Mouse (Mus musculus) layer of hippocampus, postnatal 14 days (tissue): ENCODE results near the gene Gins3. TPM values are rescaled to one million over a fixed set of nuclear protein-coding genes. Genes with fewer than 3 reads are reported as not detected.
"Not testable (repeated sequence)": the region's sequence is repeated elsewhere in the genome, so short reads cannot be mapped to it uniquely, and the experiment has no call there.

ENCODE experiments used
- DNase-seq, 2 experiments: peaks; one replicate each; pipeline ENCODE4 v3.0.0; 2021 to 2022; ENCODE audit warnings: low spot score in 2 of 2, mixed read lengths in 1 of 2
- long read RNA-seq, 2 experiments: library from polyadenylated mRNA; stranded (forward); transcript quantifications; one replicate each; pipeline ENCODE4 v2.0.0; 2021
- total RNA-seq, 2 experiments: library from RNA; stranded (reverse); gene quantifications; 2 replicates each; pipeline ENCODE4 v1.2.3; 2021

Gene Gins3
- total RNA-seq, result 1 to 10 TPM; 2.7 TPM
- long read RNA-seq, experiment 1, partial matches to known transcripts, result 0 of 4 reads
- long read RNA-seq, experiment 1, other reads (novel, unspliced or antisense), result 0 of 4 reads
- long read RNA-seq, experiment 2, partial matches to known transcripts, result 0 of 4 reads
- long read RNA-seq, experiment 2, other reads (novel, unspliced or antisense), result 0 of 4 reads

DNA sequence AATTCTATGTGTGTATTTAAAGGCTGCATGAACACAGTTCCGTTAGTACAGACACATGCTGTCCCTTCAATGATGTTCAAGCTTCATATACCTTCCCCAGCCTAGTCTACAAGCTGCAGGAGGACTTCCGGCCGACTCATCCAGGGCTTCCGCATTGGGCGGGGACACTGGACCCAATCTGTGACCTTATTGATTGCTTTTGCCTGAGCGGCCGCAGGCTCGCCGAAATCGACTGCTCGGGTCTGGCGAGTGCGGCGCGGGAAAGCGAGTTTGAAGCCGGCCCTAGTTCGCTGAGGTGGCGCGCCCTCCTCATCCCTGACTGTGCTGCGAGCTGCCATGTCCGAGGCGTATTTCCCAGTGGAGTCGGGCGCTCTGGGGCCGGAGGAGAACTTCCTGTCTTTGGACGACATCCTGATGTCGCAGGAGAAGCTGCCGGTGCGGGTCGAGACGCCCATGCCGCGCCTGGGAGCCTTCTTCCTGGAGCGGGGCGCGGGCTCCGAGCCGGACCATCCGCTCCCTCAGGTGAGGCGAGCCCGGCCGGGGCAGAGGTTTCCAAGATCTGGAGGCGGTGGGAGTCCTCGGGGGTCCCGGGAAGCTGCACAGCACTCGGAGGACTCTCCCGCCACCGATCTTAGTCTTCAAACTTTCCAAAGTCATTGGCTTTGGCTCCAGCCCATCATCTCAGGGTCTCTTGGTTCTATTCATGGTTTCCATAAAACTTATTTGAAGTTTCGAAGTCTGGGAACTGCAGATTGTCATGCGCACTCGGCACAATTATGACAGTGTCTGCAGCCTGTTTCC, at the start of gene Gins3:
Gene Gins3 (plus strand): TSS at position 192 of the 801 bp plus-strand sequence.
- DNase-seq, result peak; percentile 87 to 93

DNA sequence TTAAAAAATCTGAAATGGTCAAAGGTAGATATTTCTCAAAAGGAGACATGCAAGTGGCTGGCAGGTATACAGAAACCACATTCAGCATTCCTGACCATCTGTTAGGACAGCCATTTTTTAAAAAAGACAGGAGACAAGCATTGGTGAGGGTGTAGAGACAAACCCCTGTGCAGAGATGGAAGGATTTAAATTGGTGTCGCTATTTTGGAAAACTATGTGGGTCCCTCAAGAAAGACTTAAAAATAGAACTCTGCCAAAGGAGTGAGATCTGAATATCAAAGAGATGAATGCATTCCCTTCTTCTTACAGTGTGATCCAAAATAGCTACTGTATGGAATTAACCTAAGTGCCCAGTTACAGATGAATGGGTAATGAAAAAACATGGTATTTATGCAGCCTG, 45.9 kb upstream of the Gins3 start:
- DNase-seq, result no peak

DNA sequence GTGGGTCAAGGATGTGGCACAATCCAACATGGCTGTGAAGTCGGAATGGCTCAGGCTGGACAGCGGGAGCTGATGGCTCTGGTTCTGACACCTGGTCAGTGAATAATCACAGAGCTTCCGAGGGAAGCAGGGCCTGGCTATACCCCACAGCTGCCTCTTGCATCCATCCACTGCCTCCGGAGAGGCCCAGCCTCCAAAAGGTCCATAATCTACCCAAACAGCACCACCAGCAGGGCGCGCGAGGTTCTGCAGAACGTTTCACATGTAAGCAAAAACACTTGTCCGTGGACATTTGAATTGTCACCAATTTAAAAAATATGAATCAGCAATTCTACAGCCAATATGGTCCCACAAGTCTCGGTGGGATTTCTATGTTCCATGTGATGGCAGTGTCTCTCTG, 44.0 kb upstream of the Gins3 start:
- no peak for DNase-seq

DNA sequence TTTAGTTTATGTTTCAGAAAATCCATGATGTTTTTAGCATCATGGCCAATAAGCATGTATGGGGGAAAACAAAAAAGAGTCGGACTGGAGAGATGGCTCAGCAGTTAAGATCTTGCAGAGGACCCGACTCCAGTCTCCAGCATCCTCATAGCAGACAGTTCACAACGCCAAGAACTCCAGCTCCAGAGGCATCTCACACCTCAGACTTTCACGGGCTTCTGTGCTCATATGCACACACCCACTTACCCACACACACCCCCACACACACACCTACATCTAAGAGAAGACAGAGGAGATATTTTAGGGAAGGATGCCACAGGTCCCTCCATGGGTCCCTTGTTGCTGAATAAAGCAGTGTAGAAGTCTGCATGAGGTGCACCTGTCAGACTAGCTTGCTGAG, 42.7 kb upstream of the Gins3 start:
- no peak for DNase-seq

DNA sequence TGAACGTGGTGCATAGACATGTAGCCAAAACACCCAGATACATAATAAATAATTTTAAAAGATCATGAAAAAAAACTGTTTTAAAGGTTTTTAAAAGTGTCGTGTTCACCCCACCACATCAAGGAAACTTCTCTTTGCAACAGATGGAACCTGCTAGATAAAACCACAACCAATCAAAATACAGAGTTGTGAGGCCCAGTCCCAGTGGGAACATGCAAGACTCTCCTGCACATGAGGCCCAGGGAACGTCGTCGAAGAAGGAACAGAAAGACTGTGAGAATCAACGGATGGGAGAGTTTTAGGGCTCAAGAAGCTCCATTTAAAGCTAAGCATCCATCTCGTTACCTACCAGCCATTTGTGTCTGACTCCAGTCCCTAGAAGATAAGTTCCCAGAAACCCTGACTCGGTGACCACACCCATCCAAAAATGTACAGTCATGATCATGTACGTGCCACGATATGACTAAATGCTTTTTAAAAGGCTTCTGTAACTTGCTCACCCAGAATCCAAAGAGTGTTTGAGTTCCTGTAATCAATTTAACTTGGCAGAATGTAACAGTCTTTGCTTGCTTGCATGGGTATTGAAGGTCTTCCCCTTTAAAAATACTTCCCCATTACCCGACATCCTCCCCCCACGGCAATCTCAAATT, 41.0 kb upstream of the Gins3 start:
- DNase-seq, result no peak

DNA sequence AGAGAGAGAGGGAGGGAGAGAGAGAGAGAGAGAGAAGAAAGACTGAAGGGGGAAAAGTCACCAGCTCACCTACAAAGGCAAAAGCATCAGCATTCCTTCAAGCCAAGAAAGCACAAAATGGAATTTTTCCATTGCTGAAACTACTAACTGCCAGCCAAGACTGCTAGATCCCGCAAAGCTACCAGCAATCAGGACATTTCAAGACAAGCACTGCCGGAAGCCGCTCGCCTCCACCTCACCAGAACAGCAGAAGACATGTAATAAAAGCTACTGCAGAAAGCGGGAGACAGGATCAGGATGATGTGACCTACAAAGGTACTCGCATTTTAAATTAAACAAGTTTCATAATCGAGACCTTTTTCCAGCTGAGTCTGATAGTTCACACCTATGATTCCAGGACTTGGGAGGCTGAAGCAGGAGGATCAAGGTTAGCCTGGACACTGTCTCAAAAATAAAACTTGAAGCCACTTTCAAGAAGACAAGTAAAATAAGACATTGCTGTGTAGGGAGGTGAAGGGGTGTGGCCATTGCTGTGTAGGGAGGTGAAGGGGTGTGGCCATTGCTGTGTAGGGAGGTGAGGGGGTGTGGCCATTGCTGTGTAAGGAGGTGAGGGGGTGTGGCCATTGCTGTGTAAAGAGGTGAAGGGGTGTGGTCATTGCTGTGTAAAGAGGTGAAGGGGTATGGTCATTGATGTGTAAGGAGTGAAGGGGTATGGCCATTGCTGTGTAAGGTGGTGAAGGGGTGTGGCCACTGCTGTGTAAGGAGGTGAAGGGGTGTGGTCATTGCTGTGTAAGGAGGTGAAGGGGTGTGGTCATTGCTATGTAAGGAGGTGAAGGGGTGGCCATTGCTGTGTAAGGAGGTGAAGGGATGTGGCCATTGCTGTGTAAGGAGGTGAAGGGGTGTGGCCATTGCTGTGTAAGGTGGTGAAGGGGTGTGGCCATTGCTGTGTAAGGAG, 39.5 kb upstream of the Gins3 start:
- no peak for DNase-seq

DNA sequence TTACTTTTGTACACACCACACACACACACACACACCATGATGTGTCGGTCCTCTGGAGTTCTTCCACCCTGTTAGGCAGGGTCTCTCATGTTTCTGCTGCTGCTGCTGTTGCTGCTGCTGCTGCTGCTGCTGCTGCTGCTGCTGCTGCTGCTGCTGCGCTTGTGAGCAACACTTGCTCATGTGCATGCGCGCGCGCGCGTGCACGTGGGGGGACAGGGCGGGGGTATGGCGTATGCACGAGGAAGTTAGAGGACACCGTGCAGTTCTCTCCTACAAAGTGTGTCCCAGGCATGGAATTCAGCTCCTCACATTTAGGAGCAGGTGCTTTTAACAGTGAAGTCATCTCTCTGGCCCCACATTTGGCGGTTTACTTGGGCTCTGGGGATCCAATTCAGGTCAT, 38.1 kb upstream of the Gins3 start:
- no peak for DNase-seq

DNA sequence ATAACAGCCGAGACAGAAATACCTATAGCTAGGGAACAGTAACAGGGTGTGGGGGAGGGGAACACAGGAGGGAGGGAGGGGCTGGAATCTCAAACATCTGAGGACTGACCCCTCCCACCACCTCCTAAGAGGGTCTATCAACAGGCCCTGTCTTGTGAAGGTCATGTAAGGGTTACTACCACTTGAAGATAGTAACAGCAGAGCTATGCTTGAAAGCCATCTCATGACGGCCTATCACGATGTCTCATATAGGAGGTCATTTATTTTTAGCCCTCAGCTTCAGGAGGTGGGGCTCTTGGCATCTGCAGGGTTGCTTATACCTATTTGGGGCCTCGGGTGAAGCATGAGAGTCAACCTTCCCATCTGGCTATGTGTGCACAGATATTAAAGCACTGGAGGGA, 36.4 kb upstream of the Gins3 start:
- no peak for DNase-seq

DNA sequence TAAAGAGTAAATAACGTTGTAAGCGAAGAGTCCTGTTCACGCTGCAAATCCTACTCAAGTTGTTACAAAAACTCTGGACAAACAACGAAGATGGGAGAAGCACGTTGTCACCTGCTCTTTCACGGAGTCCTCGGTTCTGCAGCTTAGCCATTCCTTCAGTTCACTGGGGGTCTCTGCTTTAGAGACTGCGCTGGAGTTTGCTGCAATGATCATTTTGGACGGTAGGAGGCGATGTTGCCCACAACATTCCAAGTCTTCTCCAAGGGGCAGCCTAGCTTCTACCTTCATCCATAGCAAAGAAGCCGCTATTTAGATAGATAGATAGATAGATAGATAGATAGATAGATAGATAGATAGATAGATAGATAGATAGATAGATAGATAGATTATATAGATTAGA, 33.4 kb upstream of the Gins3 start:
- DNase-seq, result peak; percentile 79 to 82

DNA sequence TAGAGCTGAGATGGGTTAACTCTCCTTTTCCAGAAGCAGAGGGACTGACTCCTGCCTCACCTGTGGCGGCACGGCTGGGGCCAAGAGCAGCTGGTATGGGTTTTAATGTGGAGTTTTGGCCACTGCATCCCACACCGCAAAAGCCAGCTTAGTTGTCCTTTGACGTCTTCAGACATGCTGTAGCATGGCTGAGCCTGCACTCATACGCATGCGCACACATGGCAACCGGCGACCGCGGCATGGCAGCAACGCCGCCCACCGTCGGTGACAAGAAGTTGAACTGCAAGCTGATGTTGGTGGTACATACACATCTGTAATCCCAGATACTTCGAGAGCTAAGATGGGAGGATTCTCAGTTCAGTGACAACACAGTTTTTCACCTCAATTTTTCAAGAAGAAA, 31.9 kb upstream of the Gins3 start:
- no peak for DNase-seq

DNA sequence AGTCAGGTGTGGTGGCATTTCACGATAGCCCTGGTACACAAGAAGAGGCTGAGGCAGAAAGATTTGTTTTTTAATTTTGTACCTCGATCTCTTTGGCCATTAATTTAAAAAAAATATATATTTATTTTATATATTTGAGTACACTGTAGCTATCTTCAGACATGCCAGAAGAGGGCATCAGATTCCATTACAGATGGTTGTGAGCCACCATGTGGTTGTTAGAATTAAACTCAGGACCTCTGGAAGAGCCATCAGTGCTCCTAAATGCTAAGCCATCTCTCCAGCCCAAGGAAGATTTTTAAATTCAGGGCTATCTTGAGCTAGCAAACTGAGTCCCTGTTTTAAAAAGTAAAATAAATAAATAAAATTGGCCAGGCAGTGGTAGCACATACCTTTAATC, 31.1 kb upstream of the Gins3 start:
- DNase-seq, result no peak

DNA sequence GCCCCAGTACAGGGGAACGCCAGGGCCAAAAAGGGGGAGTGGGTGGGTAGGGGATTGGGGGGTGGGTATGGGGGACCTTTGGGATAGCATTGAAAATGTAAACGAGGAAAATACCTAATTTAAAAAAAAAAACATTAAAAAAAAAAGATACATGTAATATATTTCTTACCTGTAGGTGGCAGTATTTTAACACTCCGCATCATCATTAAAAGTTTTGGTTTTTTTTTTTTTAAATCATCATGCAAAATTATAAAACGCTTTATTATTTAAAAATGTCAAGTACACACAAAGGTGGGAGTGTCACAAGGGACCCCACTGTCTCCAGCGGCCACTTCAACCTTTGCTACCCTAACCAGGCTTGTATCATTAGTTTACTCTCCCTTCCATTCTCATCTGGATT, 26.7 kb upstream of the Gins3 start:
- not testable (repeated sequence) for DNase-seq

DNA sequence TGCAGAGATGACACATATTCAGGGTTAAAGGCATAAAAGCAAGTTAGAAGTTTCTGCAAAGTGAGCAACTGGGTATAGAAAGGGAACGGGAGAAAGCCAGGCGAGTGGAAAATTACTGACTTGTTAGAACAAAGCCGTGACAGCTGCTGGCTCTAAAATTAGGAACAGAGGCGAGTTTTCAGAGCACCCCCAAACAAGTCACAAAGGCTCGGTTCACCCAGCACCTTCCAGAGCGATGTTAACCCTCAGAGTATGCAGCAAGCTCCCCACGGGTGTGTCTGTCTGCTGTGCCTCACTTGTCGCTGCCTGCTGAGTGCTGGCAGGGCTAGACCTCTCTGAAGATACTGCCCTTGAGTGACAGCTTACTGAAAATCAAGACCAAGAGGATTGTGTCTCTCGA, 26.0 kb upstream of the Gins3 start:
- DNase-seq, result no peak

DNA sequence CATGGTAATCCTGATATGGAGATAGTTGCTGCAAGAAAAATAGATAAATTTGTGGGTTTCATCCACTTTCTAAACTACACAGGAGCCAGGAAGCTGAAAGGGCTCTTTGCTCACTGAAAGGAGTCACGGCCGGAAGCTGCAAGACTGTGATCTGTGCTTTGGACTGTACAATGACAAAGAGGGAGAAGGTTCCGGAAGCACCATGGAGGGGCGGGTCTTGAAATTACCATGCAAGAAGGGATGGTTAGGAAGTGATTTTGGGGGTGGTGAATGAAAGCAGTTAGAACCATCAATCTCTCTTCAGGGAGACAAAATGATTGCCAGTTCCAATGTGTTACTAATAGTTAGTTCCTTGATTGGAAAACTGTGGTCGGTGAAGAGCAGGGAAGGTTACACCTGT, 23.8 kb upstream of the Gins3 start:
- no peak for DNase-seq

DNA sequence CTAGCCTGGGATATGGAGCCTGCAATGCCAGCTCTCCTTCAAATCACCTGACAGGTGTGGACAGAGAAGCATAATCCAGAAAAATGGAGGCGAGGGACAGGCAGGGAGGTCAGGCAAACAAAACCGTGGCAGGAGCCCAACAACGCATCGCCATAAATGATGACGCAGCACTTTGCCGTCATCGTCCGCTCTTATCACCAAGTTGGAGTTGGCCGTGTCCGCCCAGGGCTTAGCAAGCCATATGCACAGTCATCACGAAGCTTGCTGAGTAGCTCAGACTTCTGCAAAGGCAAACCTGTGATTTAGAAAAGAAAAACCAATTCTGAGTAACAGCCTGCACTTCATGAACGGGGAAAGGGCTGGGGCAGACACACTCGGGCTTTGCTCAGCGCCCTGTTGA, 22.5 kb upstream of the Gins3 start:
- DNase-seq, result no peak

DNA sequence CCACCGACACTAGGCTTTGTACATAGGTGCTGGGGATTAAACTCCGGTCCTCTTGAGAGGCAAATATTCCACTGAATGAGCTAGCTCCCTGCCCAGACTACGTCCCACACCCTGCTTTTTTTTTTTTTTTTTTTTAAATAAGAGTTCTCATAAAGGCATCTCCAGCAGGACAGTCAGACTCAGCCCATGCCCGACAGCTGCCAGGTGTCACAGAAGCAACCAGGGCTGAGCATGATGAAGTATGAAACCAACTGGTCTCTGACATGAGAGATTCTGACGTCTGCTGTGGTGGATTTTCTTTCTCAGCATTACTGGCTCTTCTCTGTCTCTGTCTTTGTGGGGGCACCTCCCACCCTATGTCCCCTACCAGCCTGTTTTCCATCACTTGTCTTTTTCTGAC, 21.5 kb upstream of the Gins3 start:
- DNase-seq, result no peak

DNA sequence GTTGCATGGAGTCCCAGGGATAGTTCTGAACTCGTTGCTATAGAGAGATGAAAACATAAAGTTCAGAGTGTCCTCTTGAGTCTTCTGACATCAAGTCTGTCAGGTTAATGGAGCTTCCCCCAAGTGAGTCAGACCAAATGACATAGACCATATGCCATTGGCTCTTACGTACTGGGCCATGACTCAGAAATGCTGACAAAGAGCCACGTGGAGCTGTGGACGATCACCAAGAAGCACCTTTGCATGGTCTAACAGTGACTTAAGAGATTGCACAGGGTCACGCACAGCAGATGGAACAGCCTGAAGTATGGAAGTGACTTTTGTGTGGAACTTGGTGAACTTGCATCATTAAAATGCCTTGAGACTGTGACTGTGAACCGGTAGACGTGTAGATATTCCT, 16.9 kb upstream of the Gins3 start:
- DNase-seq, result no peak

DNA sequence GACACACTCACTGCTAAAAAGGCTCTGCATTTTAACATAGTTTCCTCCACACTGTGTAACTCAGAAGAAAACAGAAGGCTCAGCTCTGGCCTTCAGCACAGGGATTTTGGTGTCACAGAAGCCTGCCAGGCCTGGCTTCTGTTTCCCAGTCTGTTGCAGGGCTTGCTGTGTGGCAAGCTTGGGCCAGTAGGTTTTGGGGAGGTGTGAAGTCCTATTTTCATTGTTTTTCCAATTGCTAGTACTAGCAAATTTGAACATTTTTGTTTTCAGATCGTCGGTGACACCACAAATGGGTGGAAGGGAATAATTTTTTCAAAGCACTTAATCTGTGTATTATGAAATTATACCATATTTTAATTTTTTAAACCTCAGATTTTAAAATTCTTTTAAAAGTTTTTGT, 13.2 kb upstream of the Gins3 start:
- DNase-seq, result peak in 1 of 2 experiments; percentile 67

DNA sequence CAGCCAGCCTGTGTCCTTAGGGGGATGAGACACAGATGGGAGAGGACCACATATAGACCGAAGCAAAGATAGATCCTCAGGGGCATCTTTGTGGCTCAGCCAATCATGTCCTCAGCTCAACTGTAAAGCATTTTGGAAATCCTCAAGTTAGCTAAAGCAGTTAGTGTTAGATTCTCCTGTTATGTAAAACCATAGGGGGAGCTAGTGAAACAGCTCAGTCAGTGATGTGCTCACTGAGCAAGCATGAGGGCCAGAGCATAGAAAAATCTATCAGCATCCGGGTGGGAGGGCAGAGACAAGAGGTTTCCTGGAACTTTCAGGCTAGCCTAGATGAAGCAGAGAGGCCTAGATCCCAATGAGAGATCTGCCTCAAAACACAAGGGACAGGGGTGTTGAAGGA, 8.4 kb upstream of the Gins3 start:
- DNase-seq, result no peak

DNA sequence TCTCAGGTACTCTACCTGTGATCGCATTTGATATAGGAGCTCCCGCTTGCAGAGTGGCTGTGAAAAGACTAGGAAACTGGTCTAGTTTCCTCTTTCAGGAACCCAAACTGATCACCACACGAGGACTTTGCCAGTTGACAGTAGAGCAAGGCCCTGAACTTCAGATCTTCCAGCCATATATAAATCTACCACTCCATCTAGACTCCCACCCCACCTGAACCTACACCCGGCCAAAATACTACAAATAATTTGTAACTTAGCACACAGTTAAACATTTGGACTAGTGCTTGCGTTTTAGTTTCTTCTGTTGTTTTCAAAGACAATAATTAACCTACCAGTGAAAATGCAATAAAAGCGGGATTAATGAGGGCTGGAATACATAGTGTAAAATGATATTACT, 413 bp upstream of the Gins3 start:
- DNase-seq, result no peak

DNA sequence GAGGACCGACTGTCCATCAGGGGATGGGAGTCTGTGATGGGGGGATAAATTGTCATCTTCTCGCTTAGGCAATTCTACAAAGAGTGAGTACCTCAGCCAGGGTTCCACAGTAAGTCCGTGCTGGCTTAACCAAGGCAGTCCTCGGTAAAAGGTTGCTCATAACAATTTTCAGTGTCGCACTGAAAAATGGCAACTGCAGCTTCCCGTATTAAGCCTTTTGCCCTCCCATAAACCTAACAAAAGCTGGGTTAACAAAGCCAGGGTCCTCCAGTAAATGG, 749 bp downstream of the Gins3 start:
- no peak for DNase-seq

DNA sequence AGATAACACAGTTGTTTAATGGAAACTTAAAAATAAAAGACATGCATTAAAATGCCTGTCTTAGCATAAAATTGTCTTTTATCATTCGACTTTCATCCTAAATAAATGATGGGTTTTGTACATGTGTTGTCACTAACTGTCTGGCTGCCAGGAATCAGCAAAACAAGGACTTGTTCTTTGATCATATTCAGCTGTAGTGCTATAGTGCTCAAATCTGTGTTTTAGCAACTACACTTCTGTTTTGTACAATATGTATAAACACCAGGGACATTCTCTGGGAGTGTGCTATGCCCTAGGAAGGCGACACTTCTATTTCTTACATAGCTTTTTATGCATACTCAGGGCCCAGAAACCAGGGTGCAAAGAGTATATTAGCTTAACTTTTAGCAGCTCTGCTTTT, 11.7 kb downstream of the Gins3 start:
- DNase-seq, result no peak
